19 mouse cellular contexts compared by ENCODE assay signal in the genomic region with DNA sequence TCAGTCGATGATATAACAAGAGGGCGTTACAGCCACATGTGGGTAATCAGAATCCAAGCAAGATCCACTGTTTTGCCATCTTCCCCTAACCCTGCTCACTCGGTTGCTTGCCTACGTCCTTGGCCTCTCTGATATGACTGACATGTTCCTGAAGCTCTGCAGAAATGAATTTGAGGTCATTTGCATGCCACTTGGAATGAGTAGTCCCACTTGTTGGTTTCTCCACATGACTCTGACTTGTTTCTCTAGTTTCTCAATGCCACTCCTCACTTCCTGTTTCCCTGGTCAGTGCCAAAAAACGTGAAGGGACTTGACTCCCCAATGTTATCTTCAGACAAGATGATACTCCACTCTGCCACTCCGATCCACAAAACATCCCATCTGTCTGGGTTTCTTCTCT. TPM values are rescaled to one million over a fixed set of nuclear protein-coding genes. Genes with fewer than 3 reads are reported as not detected.
DNase-seq lines count a peak whose midpoint lies in the region; ATAC-seq and TF ChIP-seq lines count a peak whose summit lies in the region.
"Had no signal": no experiment of that assay in that cellular context is flagged by ENCODE, and none has a peak within 500 bp of the region (broad histone marks: within the 10 kb centered on the region; RNA-seq: fewer than 3 reads in every experiment).

No protein-coding gene starts in this region.

- H3K79me2 ChIP-seq in MEL (ENCODE audit: control insufficient read depth, insufficient read depth, low read length, poor library complexity) (no peaks in the 10 kb centered on the region), macrophage (ENCODE audit: inconsistent target) (no peaks in the 10 kb centered on the region)

- no peaks in the 10 kb centered on the region for H3K4me1 ChIP-seq in heart, embryonic 12.5 days (replicated peaks)
- H3K4me1 ChIP-seq in MEL (ENCODE audit: control insufficient read depth in 1 of 2, insufficient read depth in 2 of 2, low read length in 2 of 2): peaks cover 11 to 16% of the 10 kb centered on the region in 2 experiments
- H3K4me1 ChIP-seq: heart, embryonic 15.5 days; hindbrain, embryonic 15.5 days; limb, embryonic 10.5 days had no signal

- WGBS in heart, embryonic 12.5 days: 49% methylated on average over 6 of the region's 6 CpGs
- 65% methylated on average over 6 of the region's 6 CpGs for WGBS in macrophage (ENCODE audit: missing documents)

- no peak for ATAC-seq in heart, embryonic 12.5 days (ENCODE audit: insufficient number of reproducible peaks, low FRiP score)
- ATAC-seq: intestine, postnatal 0 days; midbrain, embryonic 16.5 days had no signal

- no peak for TF ChIP-seq POLR2A in MEL (IDR thresholded peaks at IDR 0.05; ENCODE audit: control insufficient read depth in 1 of 2, insufficient read depth in 1 of 2, low read depth in 1 of 2, low read length in 2 of 2, poor library complexity in 1 of 2)

- no peaks in the 10 kb centered on the region for H3K9me3 ChIP-seq in heart, embryonic 12.5 days (replicated peaks)
- no peaks in the 10 kb centered on the region for H3K9me3 ChIP-seq in MEL (replicated peaks; ENCODE audit: insufficient read depth, low read length)
- H3K9me3 ChIP-seq: forebrain, embryonic 10.5 days; heart, embryonic 15.5 days; hindbrain, embryonic 15.5 days; limb, embryonic 10.5 days had no signal

- no peak for TF ChIP-seq EP300 in MEL (IDR thresholded peaks at IDR 0.05; ENCODE audit: low read depth in 1 of 2, low read length in 2 of 2)

- H3K9ac ChIP-seq in heart, embryonic 12.5 days: no peak overlapping the region
- H3K9ac ChIP-seq in MEL (ENCODE audit: control insufficient read depth, low read depth, low read length, poor library complexity, severe bottlenecking): no peak overlapping the region
- H3K9ac ChIP-seq: heart, embryonic 15.5 days; hindbrain, embryonic 15.5 days had no signal

- H3K4me2 ChIP-seq in heart, embryonic 12.5 days: no peak overlapping the region
- H3K4me2 ChIP-seq: heart, embryonic 15.5 days; hindbrain, embryonic 15.5 days had no signal

- no peak overlapping the region for H3K4me3 ChIP-seq in heart, embryonic 12.5 days
- H3K4me3 ChIP-seq in MEL (ENCODE audit: control insufficient read depth in 1 of 2, insufficient read depth in 1 of 2, low read depth in 2 of 2, low read length in 2 of 2) (no peak overlapping the region), macrophage (ENCODE audit: inconsistent target) (no peak overlapping the region)
- H3K4me3 ChIP-seq: forebrain, embryonic 10.5 days; heart, embryonic 15.5 days; hindbrain, embryonic 15.5 days; limb, embryonic 10.5 days had no signal

- TF ChIP-seq RAD21 in MEL (IDR thresholded peaks at IDR 0.05; ENCODE audit: low read depth, low read length): no peak

- no peak for TF ChIP-seq CTCF in MEL (IDR thresholded peaks at IDR 0.05 in 2 of 3, conservative IDR thresholded peaks at IDR 0.05 in 1 of 3; ENCODE audit: control insufficient read depth in 1 of 3, insufficient read depth in 1 of 3, low read depth in 2 of 3, low read length in 3 of 3, poor library complexity in 1 of 3, severe bottlenecking in 1 of 3)

- H3K36me3 ChIP-seq in heart, embryonic 12.5 days: no peaks in the 10 kb centered on the region
- H3K36me3 ChIP-seq in MEL (ENCODE audit: control insufficient read depth in 1 of 2, insufficient read depth in 2 of 2, low read length in 2 of 2) (peaks cover 0 to 7% of the 10 kb centered on the region in 2 experiments; a peak in 2 of 4 replicates), macrophage (ENCODE audit: inconsistent target) (no peaks in the 10 kb centered on the region)
- H3K36me3 ChIP-seq: forebrain, embryonic 10.5 days; heart, embryonic 15.5 days; hindbrain, embryonic 15.5 days; limb, embryonic 10.5 days had no signal

- DNase-seq in heart, adult 11 months: peak; percentile 29
- DNase-seq in 3T3-L1 (ENCODE audit: low read depth, low spot score): peak; percentile 33
- peak; percentile 19 for DNase-seq in MEL (ENCODE audit: low read depth, low spot score)
- no peak for DNase-seq in spleen, postnatal 14 days (ENCODE audit: low spot score in 2 of 2)
- no peak for DNase-seq in right cerebral cortex, postnatal 4 days
- no peak for DNase-seq in embryo, embryonic 10 days (ENCODE audit: low spot score)
- DNase-seq: cerebellum, adult 18-20 months; cerebellum, postnatal 25 days; heart, adult 18-20 months; heart, postnatal 4 days had no signal

- no peaks in the 10 kb centered on the region for H3K27me3 ChIP-seq in heart, embryonic 12.5 days (replicated peaks)
- no peaks in the 10 kb centered on the region for H3K27me3 ChIP-seq in MEL (ENCODE audit: control insufficient read depth in 1 of 2, insufficient read depth in 2 of 2, low read length in 2 of 2)
- H3K27me3 ChIP-seq: heart, embryonic 15.5 days; hindbrain, embryonic 15.5 days had no signal

- H3K27ac ChIP-seq in heart, embryonic 12.5 days (ENCODE audit: poor library complexity, severe bottlenecking): no peak overlapping the region
- no peak overlapping the region for H3K27ac ChIP-seq in MEL (ENCODE audit: control insufficient read depth, low read depth, low read length)
- H3K27ac ChIP-seq in macrophage: peak overlapping the region; percentile 62
- H3K27ac ChIP-seq: forebrain, embryonic 10.5 days; heart, embryonic 15.5 days; hindbrain, embryonic 15.5 days; limb, embryonic 10.5 days had no signal

TF ChIP-seq in MEL, 35 proteins besides CTCF, POLR2A, EP300 and RAD21:
- TF ChIP-seq ZNF384 (IDR thresholded peaks at IDR 0.05; ENCODE audit: low read depth, low read length) (no peak), USF2 (IDR thresholded peaks at IDR 0.05; ENCODE audit: borderline replicate concordance in 1 of 2, insufficient read depth in 1 of 2, low read depth in 1 of 2, low read length in 2 of 2) (no peak), RCOR1 (IDR thresholded peaks at IDR 0.05; ENCODE audit: low read depth, low read length) (no peak), USF1 (IDR thresholded peaks at IDR 0.05; ENCODE audit: low read depth, low read length) (no peak), MAX (IDR thresholded peaks at IDR 0.05; ENCODE audit: low read length) (no peak), UBTF (IDR thresholded peaks at IDR 0.05; ENCODE audit: borderline replicate concordance, insufficient read depth, low read depth, low read length) (no peak), TBP (IDR thresholded peaks at IDR 0.05; ENCODE audit: low read depth, low read length) (no peak), MAFK (IDR thresholded peaks at IDR 0.05; ENCODE audit: borderline replicate concordance, low read depth, low read length) (no peak), TCF12 (IDR thresholded peaks at IDR 0.05; ENCODE audit: low read depth, low read length) (no peak), TAL1 (IDR thresholded peaks at IDR 0.05; ENCODE audit: low read length) (no peak), MEF2A (IDR thresholded peaks at IDR 0.05; ENCODE audit: extremely low read depth, insufficient replicate concordance, low read depth, low read length, poor library complexity, severe bottlenecking) (no peak), KAT2A (conservative IDR thresholded peaks at IDR 0.05; ENCODE audit: low read depth, low read length) (no peak), NELFE (IDR thresholded peaks at IDR 0.05; ENCODE audit: low read depth, low read length) (no peak), ELF1 (IDR thresholded peaks at IDR 0.05; ENCODE audit: low read depth, low read length) (no peak)

RNA-seq across cellular contexts. Expression of gene Slc25a43, which starts 15.1 kb away (rescaled TPM):
- 2.5 and 3.1 TPM in 2 replicates for polyA plus RNA-seq in heart, embryonic 12.5 days (2016; fragmentation: Nextera tagmentation; extraction: Ambion mirVana)
- total RNA-seq in MEL (2012; rRNA removed): 1.4 and 2.7 TPM in 2 replicates
- polyA plus RNA-seq in MEL (2012; ENCODE audit: insufficient read depth in 1 of 2, insufficient read length in 2 of 2, low read depth in 1 of 2, low replicate concordance in 2 of 2, missing spikeins in 1 of 2) (1 to 10 TPM in 1 of 2 experiments, not detected in 1; 8.3 TPM), macrophage (2018) (4.7 to 7.4 TPM (median 6.4 TPM) in 3 replicates)
- total RNA-seq in macrophage (2018; cell fraction: chromatin; rRNA removed): 10 to 100 TPM in 20 of 26 experiments, 1 to 10 TPM in 6; 3.1 to 36.7 (median 18.2) TPM
- total RNA-seq in macrophage (2018; cell fraction: cytosol; rRNA removed): 10 to 100 TPM in 8 of 26 experiments, 1 to 10 TPM in 18; 3.8 to 11.6 (median 7.0) TPM
- total RNA-seq in macrophage (2018; cell fraction: nucleus; rRNA removed): 10 to 100 TPM in 22 of 26 experiments, 1 to 10 TPM in 4; 3.4 to 28.2 (median 17.5) TPM
- total RNA-seq: megakaryocyte-erythroid progenitor cell, adult 5-6 weeks had no signal

RNA-seq across cellular contexts. Expression of gene Slc25a5, which starts 36.9 kb away (rescaled TPM):
- 989 and 1,024 TPM in 2 replicates for polyA plus RNA-seq in heart, embryonic 12.5 days (2016; fragmentation: Nextera tagmentation; extraction: Ambion mirVana)
- 704 and 776 TPM in 2 replicates for total RNA-seq in MEL (2012; rRNA removed)
- polyA plus RNA-seq in MEL (2012; ENCODE audit: insufficient read depth in 1 of 2, insufficient read length in 2 of 2, low read depth in 1 of 2, low replicate concordance in 2 of 2, missing spikeins in 1 of 2): 1,000 to 10,000 TPM in 1 of 2 experiments, 100 to 1,000 TPM in 1; 263 to 1,006 TPM
- total RNA-seq in macrophage (2018; cell fraction: chromatin; rRNA removed): 100 to 1,000 TPM in 10 of 26 experiments, 10 to 100 TPM in 16; 24.3 to 157 (median 76.6) TPM
- 100 to 1,000 TPM; 348 to 610 (median 464) TPM for total RNA-seq in macrophage (2018; cell fraction: cytosol; rRNA removed)
- total RNA-seq in macrophage (2018; cell fraction: nucleus; rRNA removed): 100 to 1,000 TPM in 19 of 26 experiments, 10 to 100 TPM in 7; 63.0 to 283 (median 148) TPM
- polyA plus RNA-seq in macrophage (2018): 248 to 697 TPM (median 593 TPM) in 3 replicates

Comparison
In these comparisons a context has a peak if more than half of its experiments do, and no peak if none do; other contexts are left out.
1. DNase-seq: peak in heart, adult 11 months (single experiment), 3T3-L1 (single experiment) and MEL (single experiment); none in spleen, postnatal 14 days (0 of 2), right cerebral cortex, postnatal 4 days (single experiment) and embryo, embryonic 10 days (single experiment).